ENCODE assay signal across 15 mouse cellular contexts in genomic region chr12:27962908-27963307, GRCm38 (mm10).
"Had no signal": no experiment of that assay in that cellular context is flagged by ENCODE, and none has a peak within 500 bp of the region (broad histone marks: within the 10 kb centered on the region; RNA-seq: fewer than 3 reads in every experiment).

No protein-coding gene starts in this region.

- H3K27me3 ChIP-seq: limb, embryonic 12.5 days; liver, embryonic 13.5 days; lung, embryonic 15.5 days; megakaryocyte, embryonic 14.5 days; midbrain, embryonic 12.5 days had no signal

- H3K9me3 ChIP-seq: limb, embryonic 12.5 days; liver, embryonic 13.5 days; lung, embryonic 15.5 days; midbrain, embryonic 12.5 days had no signal

- H3K4me1 ChIP-seq: limb, embryonic 12.5 days; liver, embryonic 13.5 days; lung, embryonic 15.5 days; megakaryocyte, embryonic 14.5 days had no signal

- H3K36me3 ChIP-seq: limb, embryonic 12.5 days; liver, embryonic 13.5 days; lung, embryonic 15.5 days; midbrain, embryonic 12.5 days had no signal

- H3K4me2 ChIP-seq: limb, embryonic 12.5 days; liver, embryonic 13.5 days; lung, embryonic 15.5 days; midbrain, embryonic 12.5 days had no signal

- DNase-seq: kidney, adult 18-20 months; kidney, postnatal 10 days; kidney, postnatal 4 days; liver; liver, embryonic 13.5 days; liver, postnatal 0 days; lung, postnatal 14 days; thymus, postnatal 4 days had no signal

- H3K4me3 ChIP-seq: layer of hippocampus, adult 2 months; limb, embryonic 12.5 days; liver, embryonic 13.5 days; lung, embryonic 15.5 days; megakaryocyte, embryonic 14.5 days; midbrain, embryonic 12.5 days had no signal

- H3K9ac ChIP-seq: limb, embryonic 12.5 days; liver, embryonic 13.5 days; liver, postnatal 0 days; lung, embryonic 15.5 days; midbrain, embryonic 12.5 days had no signal

- ATAC-seq: liver, postnatal 0 days had no signal

- H3K27ac ChIP-seq: layer of hippocampus, adult 2 months; limb, embryonic 12.5 days; liver, embryonic 13.5 days; lung, embryonic 15.5 days; macrophage; midbrain, embryonic 12.5 days; stomach, postnatal 0 days had no signal
